Mouse (Mus musculus): ENCODE data around the gene Gm14862.
A peak's percentile ranks its signal among the peaks of the same experiment; 100 is the strongest.
"Not testable (repeated sequence)": the region's sequence is repeated elsewhere in the genome, so short reads cannot be mapped to it uniquely, and the experiment has no call there.

Gm14862 gene

DNA sequence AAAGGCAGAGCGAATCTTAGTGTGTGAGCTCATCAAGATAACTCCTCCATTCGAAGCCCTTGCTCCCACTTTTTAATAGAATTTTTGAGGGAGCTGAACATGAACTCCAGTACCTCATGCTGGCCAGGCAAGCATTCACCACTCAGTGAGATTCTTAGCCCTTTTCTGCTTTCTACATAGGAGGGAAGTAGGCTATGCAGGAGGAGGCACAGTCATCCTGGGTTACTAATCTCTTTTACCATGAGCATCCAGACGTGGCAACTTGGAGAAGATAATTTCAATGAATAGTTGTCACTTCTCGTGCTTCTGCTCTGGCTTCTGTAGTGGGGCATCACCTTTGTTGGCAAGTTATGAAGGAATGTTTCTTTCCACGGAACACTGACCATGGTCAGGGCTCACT is at the start of gene Gm14862:
TSS of gene Gm14862 (minus strand) at position 134 of the 400 bp plus-strand sequence.
- no peak for DNase-seq

DNA sequence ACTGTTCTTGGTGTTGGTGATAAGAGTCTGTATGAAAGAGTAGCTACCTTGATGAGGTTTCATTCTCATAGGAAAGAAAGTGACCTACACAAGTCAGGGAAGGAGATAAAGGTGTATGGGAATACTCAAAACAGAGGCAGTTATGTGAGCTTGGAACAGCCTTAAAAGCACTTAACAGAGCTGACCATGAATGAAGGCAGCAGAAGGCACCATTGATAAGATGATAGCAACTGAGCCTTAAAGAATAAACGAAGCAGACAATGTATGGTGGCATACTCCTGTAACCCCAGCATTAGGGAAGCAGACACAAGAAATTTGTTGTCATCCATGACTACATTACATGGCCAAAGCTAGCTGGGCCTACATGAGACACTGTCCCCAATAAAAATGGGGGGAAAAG is 46.8 kb upstream of the Gm14862 start:
- DNase-seq: no peak

DNA sequence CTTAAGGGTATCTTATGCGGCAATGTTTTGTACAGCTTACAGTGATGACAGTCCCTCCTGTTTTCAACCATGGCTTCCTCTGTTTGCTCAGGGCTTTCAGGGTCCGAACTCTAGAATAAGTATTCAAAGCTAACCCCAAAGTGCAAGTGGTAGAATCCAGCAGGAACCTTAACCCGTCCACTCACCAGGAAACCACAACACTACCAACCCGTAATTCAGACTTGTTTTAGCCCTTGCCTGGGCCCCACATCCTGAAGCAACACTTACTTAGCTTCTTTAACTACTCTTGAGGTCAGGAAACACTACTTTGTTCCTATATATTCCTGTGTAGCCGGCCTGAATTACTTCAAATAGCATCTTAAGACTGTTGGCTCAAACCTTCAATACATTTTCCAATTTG is 46.1 kb upstream of the Gm14862 start:
- DNase-seq: no peak

DNA sequence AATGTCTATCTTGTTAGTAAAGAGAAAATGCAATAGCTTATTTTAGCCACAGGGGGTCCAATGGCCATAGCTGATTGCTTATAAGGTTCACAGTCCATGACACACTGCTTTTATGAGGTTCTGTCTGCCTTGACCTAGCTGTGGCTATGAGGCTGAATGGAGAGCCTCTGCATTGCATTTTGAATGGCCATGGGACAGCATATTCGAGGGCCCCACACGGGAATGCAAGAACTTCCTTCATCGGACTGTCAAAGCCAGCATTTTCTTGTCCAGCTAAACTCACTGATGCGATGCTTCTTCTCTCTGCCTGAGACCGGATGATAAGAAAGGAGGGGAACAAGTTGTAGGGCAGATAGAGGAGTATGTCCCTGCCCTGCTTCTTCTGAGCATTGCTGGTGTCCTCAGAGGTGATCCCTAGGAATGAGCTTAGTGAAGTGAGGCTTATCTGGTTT is 41.7 kb upstream of the Gm14862 start:
- no peak for DNase-seq

DNA sequence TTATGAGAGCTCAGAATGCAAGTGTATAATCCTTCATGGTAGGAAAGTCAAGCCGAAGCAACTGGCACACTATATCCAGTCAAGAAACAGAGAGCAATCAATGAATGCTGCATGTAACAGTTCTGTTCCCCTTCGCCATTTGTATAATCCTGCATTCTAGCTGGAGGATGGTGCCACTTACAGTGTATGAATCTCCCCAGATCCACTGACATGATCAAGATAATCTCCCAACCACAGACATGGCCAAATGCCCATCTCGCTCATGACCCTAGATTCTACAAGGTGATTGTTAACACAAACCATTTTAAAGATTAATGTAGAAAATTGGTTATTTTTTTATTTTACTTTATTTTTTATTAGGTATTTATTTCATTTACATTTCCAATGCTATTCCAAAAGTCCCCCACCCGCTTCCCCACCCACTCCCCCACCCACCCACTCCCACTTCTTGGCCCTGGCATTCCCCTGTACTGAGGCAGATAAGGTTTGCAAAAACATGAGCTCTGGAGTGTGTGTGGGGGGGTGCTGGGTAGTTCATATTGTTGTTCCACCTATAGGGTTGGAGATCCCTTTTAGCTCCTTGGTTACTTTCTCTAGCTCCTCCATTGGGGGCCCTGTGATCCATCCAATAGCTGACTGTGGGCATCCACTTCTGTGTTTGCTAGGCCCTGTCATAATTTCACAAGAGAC is 36.6 kb upstream of the Gm14862 start:
- DNase-seq: not testable (repeated sequence)

DNA sequence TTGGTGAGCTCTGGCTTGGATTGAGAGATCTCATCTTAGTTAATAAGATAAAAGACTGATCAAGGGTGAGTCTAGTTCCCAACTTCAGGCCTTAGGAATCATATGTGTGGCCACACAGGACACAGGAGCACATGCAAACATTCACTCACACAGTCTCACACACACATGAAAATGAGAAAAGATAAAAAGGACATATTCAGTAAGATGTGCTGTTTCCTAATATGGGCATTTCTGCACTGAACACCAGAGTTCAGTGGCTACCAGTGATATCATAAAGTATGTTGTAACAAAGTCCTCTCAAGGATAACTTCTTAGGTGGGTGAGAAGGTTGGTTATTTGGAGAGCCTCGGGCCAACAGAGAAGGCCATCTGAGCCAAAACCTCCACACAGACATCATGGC is 26.8 kb upstream of the Gm14862 start, which contains the start of gene H2al1m:
TSS of gene H2al1m (plus strand) at position 301 of the 400 bp plus-strand sequence.
- not testable (repeated sequence) for DNase-seq

DNA sequence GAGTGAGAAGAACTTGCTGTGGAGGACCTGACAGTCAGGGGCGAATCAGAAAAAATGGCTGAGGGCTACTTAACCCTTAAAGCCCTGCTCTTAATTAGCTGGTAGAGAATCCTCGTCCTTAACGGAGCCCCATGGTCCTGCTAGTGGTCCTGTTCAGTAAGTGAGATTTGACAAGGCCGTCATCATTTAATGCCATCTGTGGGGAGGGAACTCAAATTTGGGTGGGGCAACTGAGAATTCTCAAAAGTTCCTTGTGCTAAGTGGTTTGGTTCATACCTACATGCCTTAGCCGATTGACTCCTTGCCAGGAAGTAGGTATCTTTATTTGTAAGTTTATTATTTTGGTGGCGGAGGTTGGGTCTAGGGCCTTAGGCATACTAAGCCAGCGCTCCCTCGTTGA is 17.6 kb upstream of the Gm14862 start:
- no peak for DNase-seq

DNA sequence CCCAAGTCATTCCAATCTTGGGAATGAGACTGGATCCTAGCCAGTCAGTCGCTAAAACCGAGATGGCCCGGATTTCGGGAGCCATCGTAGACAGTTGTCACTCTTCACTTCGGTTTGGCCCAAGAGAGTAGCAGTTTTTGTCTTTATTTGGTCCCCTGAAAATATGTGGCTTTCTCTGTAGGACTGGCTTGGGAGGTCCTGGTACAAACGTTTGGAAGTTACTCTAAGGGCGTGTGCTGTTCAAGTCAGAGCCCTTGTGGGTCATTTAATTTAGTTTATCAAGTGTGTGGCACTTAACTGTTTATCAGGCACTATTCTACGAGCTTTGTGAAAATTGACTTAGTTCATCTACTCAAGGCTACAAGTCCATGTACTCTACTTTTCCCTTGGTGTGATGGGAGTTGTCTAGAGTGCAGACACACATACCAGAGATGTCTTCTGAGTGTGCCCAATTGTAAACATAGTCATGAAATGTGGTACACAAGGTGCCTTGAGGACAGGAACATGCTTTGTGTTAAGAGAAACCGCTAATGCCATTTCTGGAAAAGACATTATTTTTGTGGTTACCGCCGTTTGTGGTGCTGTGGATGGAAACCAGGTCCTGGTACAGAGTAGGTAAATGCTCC is 16.8 kb upstream of the Gm14862 start:
- DNase-seq: no peak

DNA sequence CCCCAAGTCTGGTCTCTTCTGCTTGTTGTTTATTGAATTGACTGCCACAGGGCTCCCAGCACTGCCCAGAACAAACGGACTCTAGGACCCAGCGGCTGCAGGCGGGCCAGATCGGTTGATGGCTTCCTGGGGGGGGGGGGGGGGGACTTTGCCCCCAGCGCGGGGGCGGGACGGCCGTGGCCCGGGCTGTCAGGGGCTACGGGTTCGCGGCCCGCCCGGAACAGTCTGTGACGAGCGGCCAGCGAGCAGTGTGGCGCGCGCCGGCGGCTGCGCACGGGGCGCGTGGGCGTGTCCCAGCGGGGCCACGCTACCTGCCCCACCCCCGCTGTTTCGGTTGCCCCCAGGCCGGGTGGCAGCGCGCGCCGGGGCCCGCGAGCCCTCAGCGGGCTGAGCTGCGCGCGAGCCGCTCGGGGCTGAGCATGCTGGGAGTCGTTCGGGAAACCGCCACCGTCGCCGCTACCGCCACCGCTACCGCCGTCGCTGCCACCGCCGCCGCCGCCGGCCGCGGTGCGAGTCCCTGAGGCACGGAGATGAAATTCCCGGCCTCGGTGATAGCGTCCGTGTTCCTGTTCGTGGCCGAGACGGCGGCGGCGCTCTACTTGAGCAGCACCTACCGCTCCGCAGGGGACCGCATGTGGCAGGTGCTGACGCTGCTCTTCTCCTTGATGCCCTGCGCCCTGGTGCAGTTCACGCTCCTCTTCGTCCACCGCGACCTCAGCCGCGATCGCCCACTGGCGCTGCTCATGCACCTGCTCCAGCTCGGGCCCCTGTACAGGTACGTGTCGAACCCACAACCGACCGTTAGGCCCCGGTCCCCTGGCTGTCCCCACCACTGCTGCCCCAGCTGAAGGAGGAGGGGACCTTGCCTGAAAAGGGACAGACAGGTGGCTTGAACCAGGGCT is 16.0 kb upstream of the Gm14862 start, which contains the start of gene Xk:
TSS of gene Xk (plus strand) at position 297 of the 902 bp plus-strand sequence.
- DNase-seq: peak; percentile 70

DNA sequence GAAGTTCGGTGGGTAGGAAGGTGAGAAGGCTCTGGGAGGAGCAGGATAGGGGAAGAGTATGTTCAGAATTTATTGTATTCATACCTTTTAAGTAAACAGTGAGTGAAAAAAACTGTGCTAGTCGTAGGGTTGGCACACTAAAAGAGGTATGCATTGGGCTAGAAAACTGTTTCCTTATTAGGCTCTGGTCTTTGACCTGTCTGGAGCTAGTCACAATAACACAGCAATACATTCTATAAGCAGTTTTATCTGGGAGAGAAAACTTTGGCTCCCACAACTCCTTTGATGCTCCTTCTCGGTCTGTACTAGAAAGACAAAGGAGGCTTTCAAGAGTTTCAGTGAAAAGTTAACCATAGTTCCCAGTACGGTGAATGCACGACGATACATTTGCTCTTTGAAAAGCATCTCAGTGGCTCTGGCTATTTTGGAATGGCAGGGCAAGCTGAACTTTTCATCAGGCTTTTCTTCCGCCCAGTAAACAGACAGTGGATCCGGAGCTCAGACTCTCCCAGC is 15.3 kb upstream of the Gm14862 start:
- no peak for DNase-seq

DNA sequence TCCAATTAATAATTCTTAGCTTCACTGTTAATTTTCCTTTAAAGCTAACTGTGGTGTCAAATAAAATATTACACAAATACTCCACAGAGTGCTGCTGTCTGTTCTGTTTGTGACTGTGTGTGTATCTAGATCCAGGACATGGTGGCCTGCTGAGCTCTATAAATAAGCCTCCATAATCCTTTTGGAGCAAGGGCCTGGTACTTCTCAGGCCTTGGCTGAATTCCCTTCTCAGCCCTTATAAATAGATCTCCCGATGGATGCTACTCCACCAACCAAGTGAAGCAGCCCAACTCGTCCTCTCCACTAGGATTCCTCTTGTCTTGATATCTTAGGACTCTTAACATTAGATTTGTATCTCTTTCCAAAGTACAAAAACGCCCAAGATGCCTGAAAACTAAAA is 14.4 kb upstream of the Gm14862 start:
- DNase-seq: no peak

DNA sequence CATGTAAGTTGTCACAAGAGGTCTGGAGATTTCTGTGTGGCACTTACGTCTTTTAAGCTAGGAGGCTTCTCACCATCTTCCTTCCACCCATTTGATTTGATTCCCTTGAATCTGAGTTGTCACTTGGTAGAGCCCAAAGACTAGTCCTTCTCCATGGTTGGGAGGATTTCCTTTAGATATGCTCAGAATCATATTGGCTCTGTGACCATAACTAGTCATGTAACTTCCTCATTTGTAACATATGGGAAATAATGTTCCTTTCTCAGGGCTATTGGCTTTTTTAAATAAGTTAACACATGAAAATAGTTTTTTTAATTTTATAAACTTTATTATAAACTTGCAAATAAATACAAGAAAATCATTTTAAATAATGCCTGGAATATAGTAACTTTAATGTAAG is 2.6 kb upstream of the Gm14862 start:
- no peak for DNase-seq

DNA sequence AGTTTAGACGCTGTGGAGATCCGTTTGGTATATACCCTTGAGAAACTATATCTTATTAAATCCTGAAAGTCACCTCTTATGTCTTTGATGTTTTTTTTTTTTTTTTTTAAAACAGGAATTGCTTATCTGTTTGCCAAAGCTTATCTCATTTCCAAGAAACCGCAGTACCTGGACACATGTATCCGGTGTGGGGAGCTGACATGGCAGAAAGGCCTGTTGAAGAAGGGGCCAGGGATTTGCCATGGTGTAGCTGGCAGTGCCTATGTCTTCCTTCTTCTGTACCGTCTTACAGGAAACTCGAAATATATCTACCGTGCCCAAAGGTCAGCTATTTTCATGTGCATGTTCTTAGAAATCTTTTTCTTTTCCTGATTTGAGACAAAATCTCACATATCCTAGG is 1.1 kb upstream of the Gm14862 start:
- DNase-seq: no peak

DNA sequence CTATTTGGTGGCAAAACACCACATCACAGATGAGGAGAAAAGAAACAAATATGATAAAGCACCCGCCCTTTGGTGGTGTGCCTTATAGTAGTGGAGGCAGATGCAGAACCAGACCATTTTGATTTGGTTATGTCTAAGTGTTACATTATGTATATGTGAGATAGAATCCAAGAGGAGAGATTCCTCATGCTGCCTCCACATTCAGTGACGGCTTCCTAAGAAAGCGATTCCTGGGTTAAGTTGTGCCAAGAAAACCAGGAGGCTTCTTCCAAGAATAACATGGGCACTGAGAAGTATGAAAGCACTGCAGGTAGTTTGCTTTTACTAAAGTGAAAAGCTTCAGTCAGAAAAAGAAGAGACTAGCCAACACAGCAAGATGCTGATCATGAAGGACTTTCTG is 1.8 kb downstream of the Gm14862 start:
- no peak for DNase-seq

DNA sequence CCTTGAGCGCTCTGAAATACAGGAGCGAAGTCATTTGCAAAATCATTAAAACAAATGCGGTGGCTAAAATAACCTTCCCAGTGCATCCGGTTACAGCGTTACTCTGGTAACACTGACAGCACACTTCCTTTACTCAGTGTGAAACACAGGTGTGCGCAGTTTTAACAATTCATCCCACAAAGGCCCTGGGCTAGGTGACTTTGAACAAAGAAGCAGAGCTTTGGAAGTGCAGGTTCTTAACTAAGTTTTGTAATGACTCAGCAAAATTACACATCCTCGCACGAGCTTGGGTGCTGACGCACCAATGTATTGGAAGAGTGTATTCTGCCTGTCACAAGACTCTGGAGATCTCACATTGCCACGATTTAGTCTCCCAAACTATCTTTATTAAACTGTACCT is 2.7 kb downstream of the Gm14862 start:
- no peak for DNase-seq

DNA sequence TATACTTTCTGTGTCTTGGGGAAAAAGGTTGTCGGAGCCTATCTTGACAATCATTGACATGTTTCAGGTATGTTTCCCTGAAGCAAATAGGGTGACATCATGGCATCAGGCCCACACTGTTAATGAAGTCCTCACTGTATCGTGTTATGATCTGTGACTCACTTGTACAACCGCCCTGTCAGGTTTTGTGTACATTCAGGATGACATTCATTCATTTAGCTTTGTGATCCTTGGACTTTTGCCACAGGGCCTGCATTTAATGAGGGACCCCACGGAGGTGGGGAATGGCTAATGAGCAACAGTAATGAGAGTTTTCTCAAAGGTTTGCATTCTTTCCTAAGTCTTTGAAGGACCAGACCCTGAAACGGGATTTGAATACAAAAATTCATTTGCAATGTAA is 7.8 kb downstream of the Gm14862 start:
- DNase-seq: peak; percentile 60

DNA sequence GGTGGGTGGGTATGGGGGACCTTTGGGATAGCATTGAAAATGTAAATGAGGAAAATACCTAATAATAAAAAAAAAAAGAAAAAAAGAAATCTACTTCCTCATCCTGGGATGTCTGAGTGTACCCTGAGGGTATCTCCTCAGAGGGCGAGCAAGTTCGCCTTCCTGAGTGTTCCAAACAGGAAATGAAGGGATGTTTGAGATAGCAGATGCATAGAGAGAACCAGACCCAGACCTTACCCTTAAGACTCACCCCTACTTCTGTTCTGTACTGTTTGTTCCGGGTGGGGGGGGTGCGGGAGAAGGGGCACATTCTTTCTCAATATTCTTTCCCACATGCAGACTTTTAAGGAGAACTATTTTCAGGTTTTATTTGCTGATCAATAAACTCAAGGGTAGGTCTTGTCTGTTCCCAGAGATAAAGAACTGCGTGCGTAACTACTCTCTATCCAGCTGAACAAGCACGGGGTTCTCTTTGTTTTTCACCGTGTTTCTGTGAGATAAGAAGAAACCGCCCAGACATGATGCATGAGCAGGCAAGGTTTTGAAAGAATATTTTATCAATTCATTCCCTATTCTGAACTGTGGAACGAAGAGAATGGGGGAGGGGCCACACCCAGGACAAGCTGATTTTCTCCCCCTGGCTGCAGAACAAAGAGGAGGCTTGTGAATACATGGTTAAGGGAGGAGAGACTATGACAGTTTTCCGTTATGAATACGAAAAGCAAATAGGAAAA is 11.9 kb downstream of the Gm14862 start:
- no peak for DNase-seq

DNA sequence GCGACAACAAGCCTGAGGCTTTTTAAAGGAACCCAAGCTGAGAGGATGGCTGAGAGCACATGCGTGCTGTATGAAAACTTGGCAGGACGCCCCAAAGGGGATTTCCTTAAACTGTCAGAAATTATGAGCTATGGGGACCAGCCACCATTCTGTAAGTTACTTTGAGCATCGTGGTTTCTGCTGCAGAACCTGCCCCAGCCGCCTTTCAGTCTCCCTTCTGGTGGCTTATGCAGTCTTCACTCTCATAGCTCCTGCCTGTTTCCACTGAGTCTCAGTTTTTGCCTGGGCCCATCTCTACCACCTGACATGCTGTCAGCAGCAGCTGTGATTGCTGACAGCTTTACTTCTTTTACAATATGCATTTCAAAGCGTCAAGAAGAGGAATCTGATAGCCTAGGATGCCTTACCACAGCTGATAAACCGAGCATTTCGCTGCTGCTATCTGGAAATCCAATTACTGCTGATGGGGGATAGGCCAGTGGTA is 13.3 kb downstream of the Gm14862 start:
- no peak for DNase-seq

DNA sequence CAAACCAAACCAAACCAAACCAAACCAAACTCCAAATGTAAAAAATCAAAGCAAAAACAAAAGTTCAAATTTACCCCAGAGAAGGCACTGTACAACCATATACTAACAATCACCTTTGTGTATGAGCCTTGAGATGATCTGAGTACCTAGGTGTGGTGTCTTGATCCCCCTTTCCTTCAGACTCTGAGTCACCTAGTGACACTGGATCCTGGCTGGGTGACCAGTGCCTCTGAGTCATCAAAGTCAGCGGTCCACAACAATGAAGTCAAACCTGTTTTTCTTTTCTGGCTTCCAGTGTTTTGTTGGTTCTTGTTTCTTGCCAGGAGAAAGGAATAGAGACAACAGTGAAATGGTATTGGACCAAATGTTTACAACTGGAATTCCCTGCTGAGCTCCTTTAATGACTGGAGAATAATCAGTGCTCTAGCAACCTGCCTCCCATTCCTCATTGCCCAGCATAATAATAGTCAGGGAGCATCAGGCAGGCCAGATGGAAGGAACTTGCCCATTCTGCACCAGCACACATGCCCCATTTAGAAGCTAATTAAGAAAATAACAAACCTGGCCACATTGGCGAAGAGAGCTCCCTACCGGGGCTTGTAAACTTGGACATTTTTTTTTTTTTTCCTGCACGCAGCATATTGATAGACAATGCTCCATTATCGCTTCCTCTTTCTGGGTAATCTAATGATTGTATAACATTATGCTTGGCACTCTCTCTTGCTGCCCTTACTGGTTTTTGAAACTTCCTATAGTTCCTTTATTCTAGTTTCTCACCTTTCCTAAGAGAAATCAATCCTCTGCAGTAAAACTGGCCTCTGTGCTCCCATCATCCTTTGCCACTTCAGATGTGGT is 15.7 kb downstream of the Gm14862 start:
- no peak for DNase-seq

DNA sequence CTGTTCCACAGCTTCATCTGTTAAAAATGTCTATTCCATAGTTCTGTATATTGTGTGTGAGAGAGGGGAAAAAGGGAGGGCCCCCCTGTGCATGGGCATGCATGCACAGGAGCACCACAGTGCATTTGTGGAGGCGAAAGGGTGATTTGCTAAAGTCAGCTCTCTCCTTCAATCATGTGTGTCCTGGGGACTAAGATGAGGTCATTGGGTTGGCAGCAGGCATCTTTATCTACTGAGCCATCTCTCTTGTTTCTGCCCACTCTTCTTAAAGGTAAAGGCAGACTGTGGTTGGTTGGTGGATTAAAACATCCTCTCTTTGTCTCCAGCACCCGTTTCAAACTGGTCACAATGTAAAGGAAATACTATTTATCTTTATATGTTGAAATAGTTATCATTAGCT is 29.6 kb downstream of the Gm14862 start:
- DNase-seq: no peak
